Comparison of ENCODE assay signal across 18 mouse cellular contexts in genomic region chr6:53508847-53509494, GRCm38 (mm10).
DNase-seq lines count a peak whose midpoint lies in the region; ATAC-seq lines count a peak whose summit lies in the region.
"Had no signal": no experiment of that assay in that cellular context is flagged by ENCODE, and none has a peak within 500 bp of the region (broad histone marks: within the 10 kb centered on the region; RNA-seq: fewer than 3 reads in every experiment).

No protein-coding gene starts in this region.

- H3K27me3 ChIP-seq in heart, embryonic 12.5 days (replicated peaks), result no peaks in the 10 kb centered on the region
- H3K27me3 ChIP-seq in heart, embryonic 16.5 days (ENCODE audit: control insufficient read depth, insufficient read depth, low read length), result no peaks in the 10 kb centered on the region
- no peaks in the 10 kb centered on the region for H3K27me3 ChIP-seq in heart, embryonic 10.5 days (ENCODE audit: insufficient read depth, poor library complexity, severe bottlenecking)
- no peaks in the 10 kb centered on the region for H3K27me3 ChIP-seq in intestine, embryonic 15.5 days (replicated peaks)
- H3K27me3 ChIP-seq in stomach, embryonic 15.5 days (replicated peaks), result no peaks in the 10 kb centered on the region
- no peaks in the 10 kb centered on the region for H3K27me3 ChIP-seq in hindbrain, embryonic 14.5 days (ENCODE audit: control insufficient read depth, insufficient read depth, low read length)
- H3K27me3 ChIP-seq: embryonic facial prominence, embryonic 12.5 days; forebrain, embryonic 15.5 days; hindbrain, embryonic 15.5 days had no signal

- no peak overlapping the region for H3K9ac ChIP-seq in heart, embryonic 12.5 days
- H3K9ac ChIP-seq in heart, embryonic 16.5 days (ENCODE audit: low read length), result no peak overlapping the region
- no peak overlapping the region for H3K9ac ChIP-seq in intestine, embryonic 15.5 days
- H3K9ac ChIP-seq in stomach, embryonic 15.5 days, result no peak overlapping the region
- no peak overlapping the region for H3K9ac ChIP-seq in hindbrain, embryonic 14.5 days
- H3K9ac ChIP-seq: embryonic facial prominence, embryonic 12.5 days; forebrain, embryonic 15.5 days; hindbrain, embryonic 15.5 days had no signal

- H3K4me1 ChIP-seq in heart, embryonic 12.5 days (replicated peaks), result peaks cover 12% of the 10 kb centered on the region
- no peaks in the 10 kb centered on the region; the same call in 1 of the 2 replicates for H3K4me1 ChIP-seq in heart, embryonic 16.5 days (ENCODE audit: control insufficient read depth, insufficient read depth, low read length)
- 0 out of 2 replicates have a peak, but pooled peaks cover 3% of the 10 kb centered on the region for H3K4me1 ChIP-seq in heart, embryonic 10.5 days
- no peaks in the 10 kb centered on the region for H3K4me1 ChIP-seq in intestine, embryonic 15.5 days (replicated peaks)
- no peaks in the 10 kb centered on the region for H3K4me1 ChIP-seq in stomach, embryonic 15.5 days
- H3K4me1 ChIP-seq in hindbrain, embryonic 14.5 days (replicated peaks; ENCODE audit: control insufficient read depth, insufficient read depth, low read length), result no peaks in the 10 kb centered on the region
- H3K4me1 ChIP-seq: embryonic facial prominence, embryonic 12.5 days; forebrain, embryonic 15.5 days; hindbrain, embryonic 15.5 days had no signal

- DNase-seq in heart, postnatal 4 days, result no peak
- no peak for DNase-seq in heart, embryonic 10.5 days (ENCODE audit: low spot score)
- DNase-seq in right cerebral cortex, postnatal 14 days, result no peak
- no peak for DNase-seq in hindbrain, embryonic 14.5 days (ENCODE audit: low spot score)
- DNase-seq: adrenal gland, postnatal 14 days; cerebellum, adult 11-12 months; cerebellum, adult 9-10 months; cerebellum, postnatal 25 days; gastrocnemius, postnatal 36 days; heart, adult 2 months; kidney, adult 2 months had no signal

- no peaks in the 10 kb centered on the region for H3K9me3 ChIP-seq in heart, embryonic 12.5 days (replicated peaks)
- H3K9me3 ChIP-seq in heart, embryonic 16.5 days (replicated peaks; ENCODE audit: control insufficient read depth, low read length), result no peaks in the 10 kb centered on the region
- H3K9me3 ChIP-seq in heart, embryonic 10.5 days, result no peaks in the 10 kb centered on the region
- no peaks in the 10 kb centered on the region for H3K9me3 ChIP-seq in intestine, embryonic 15.5 days
- no peaks in the 10 kb centered on the region for H3K9me3 ChIP-seq in stomach, embryonic 15.5 days
- no peaks in the 10 kb centered on the region for H3K9me3 ChIP-seq in hindbrain, embryonic 14.5 days (ENCODE audit: control insufficient read depth, low read length)
- H3K9me3 ChIP-seq: embryonic facial prominence, embryonic 12.5 days; forebrain, embryonic 15.5 days; hindbrain, embryonic 15.5 days had no signal

- WGBS in heart, embryonic 12.5 days, result 68% methylated on average over 3 of the region's 3 CpGs
- WGBS in heart, embryonic 16.5 days, result 64% methylated on average over 3 of the region's 3 CpGs
- 80% methylated on average over 3 of the region's 3 CpGs for WGBS in heart, embryonic 10.5 days
- 86% methylated on average over 3 of the region's 3 CpGs for WGBS in intestine, embryonic 15.5 days
- 76% methylated on average over 3 of the region's 3 CpGs for WGBS in stomach, embryonic 15.5 days
- 92% methylated on average over 3 of the region's 3 CpGs for WGBS in hindbrain, embryonic 14.5 days

- H3K36me3 ChIP-seq in heart, embryonic 12.5 days, result no peaks in the 10 kb centered on the region
- H3K36me3 ChIP-seq in heart, embryonic 16.5 days (ENCODE audit: control insufficient read depth, insufficient read depth), result no peaks in the 10 kb centered on the region
- no peaks in the 10 kb centered on the region for H3K36me3 ChIP-seq in heart, embryonic 10.5 days
- no peaks in the 10 kb centered on the region for H3K36me3 ChIP-seq in intestine, embryonic 15.5 days
- no peaks in the 10 kb centered on the region for H3K36me3 ChIP-seq in stomach, embryonic 15.5 days
- H3K36me3 ChIP-seq in hindbrain, embryonic 14.5 days (replicated peaks; ENCODE audit: control insufficient read depth, insufficient read depth), result no peaks in the 10 kb centered on the region
- H3K36me3 ChIP-seq: embryonic facial prominence, embryonic 12.5 days; forebrain, embryonic 15.5 days; hindbrain, embryonic 15.5 days had no signal

- no peak overlapping the region for H3K4me3 ChIP-seq in heart, embryonic 12.5 days
- H3K4me3 ChIP-seq in heart, embryonic 16.5 days (ENCODE audit: low read length), result no peak overlapping the region
- no peak overlapping the region for H3K4me3 ChIP-seq in heart, embryonic 10.5 days
- H3K4me3 ChIP-seq in intestine, embryonic 15.5 days (replicated peaks), result no peak overlapping the region
- no peak overlapping the region for H3K4me3 ChIP-seq in stomach, embryonic 15.5 days (replicated peaks)
- H3K4me3 ChIP-seq in hindbrain, embryonic 14.5 days (replicated peaks; ENCODE audit: low read length), result no peak overlapping the region
- H3K4me3 ChIP-seq: embryonic facial prominence, embryonic 12.5 days; forebrain, embryonic 15.5 days; heart, adult 2 months; hindbrain, embryonic 15.5 days had no signal

- H3K4me2 ChIP-seq in heart, embryonic 12.5 days, result no peak overlapping the region
- no peak overlapping the region for H3K4me2 ChIP-seq in heart, embryonic 16.5 days (ENCODE audit: low read depth, low read length)
- H3K4me2 ChIP-seq in intestine, embryonic 15.5 days (replicated peaks), result no peak overlapping the region
- no peak overlapping the region for H3K4me2 ChIP-seq in stomach, embryonic 15.5 days
- H3K4me2 ChIP-seq in hindbrain, embryonic 14.5 days (replicated peaks), result no peak overlapping the region
- H3K4me2 ChIP-seq: embryonic facial prominence, embryonic 12.5 days; forebrain, embryonic 15.5 days; hindbrain, embryonic 15.5 days had no signal

- H3K27ac ChIP-seq in heart, embryonic 12.5 days (ENCODE audit: poor library complexity, severe bottlenecking), result peak overlapping the region; percentile 57
- H3K27ac ChIP-seq in heart, embryonic 16.5 days (ENCODE audit: low read length), result peak overlapping the region; percentile 55
- no peak overlapping the region for H3K27ac ChIP-seq in heart, embryonic 10.5 days
- no peak overlapping the region for H3K27ac ChIP-seq in intestine, embryonic 15.5 days
- H3K27ac ChIP-seq in stomach, embryonic 15.5 days, result no peak overlapping the region
- H3K27ac ChIP-seq in hindbrain, embryonic 14.5 days, result no peak overlapping the region
- H3K27ac ChIP-seq: embryonic facial prominence, embryonic 12.5 days; forebrain, embryonic 15.5 days; heart, adult 2 months; hindbrain, embryonic 15.5 days had no signal

- ATAC-seq in heart, embryonic 12.5 days (ENCODE audit: insufficient number of reproducible peaks, low FRiP score), result no peak
- ATAC-seq in heart, embryonic 16.5 days (replicated peaks; ENCODE audit: extremely low read depth, insufficient read depth, low FRiP score), result 0 out of 2 replicates have a peak, but pooled peaks have one; percentile 32
- peak; percentile 75; the same call in 1 of the 2 replicates for ATAC-seq in intestine, embryonic 15.5 days
- 0 out of 2 replicates have a peak, but pooled peaks have one; percentile 50 for ATAC-seq in stomach, embryonic 15.5 days (ENCODE audit: insufficient read depth, low FRiP score, low read depth)
- no peak for ATAC-seq in hindbrain, embryonic 14.5 days (ENCODE audit: low FRiP score)
- ATAC-seq: forebrain, embryonic 15.5 days had no signal

Comparison
In these comparisons a context has a peak if more than half of its experiments do, and no peak if none do; other contexts are left out.
1. ATAC-seq: peak in heart, embryonic 16.5 days (single experiment), intestine, embryonic 15.5 days (single experiment) and stomach, embryonic 15.5 days (single experiment); none in heart, embryonic 12.5 days (single experiment) and hindbrain, embryonic 14.5 days (single experiment).
2. H3K27ac ChIP-seq: peak in heart, embryonic 12.5 days (single experiment) and heart, embryonic 16.5 days (single experiment); none in heart, embryonic 10.5 days (single experiment), intestine, embryonic 15.5 days (single experiment), stomach, embryonic 15.5 days (single experiment) and hindbrain, embryonic 14.5 days (single experiment).